Mouse (Mus musculus): ENCODE data around the gene Cbx7. TPM values are rescaled to one million over a fixed set of nuclear protein-coding genes. Genes with fewer than 3 reads are reported as not detected.

Cbx7 gene
- polyA plus RNA-seq (2015; fragmentation: Nextera tagmentation; extraction: Ambion mirVana): 2.6 and 3.3 TPM in 2 replicates

DNA sequence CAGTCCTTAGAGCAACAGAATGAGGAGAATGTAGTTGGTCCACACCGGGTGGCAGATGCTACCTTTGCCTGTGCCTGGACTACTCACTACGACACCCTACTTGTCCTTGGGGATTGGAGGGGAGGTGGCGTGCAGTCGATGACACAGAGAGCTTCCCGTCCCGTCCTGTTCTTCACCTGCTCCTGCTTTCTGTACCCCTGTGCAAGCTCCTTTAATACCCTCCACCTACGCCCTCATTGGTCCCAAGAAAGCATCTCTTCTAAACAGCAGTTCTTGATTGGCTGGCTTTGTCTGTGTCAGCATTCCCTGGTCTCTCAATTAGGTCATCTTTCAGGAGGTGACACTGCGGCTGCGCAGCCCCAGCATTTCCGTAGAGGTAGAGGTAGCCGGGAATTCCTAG lies at the start of gene Cbx7:
Gene Cbx7 (minus strand): TSS at position 180 of the 400 bp plus-strand sequence.

DNA sequence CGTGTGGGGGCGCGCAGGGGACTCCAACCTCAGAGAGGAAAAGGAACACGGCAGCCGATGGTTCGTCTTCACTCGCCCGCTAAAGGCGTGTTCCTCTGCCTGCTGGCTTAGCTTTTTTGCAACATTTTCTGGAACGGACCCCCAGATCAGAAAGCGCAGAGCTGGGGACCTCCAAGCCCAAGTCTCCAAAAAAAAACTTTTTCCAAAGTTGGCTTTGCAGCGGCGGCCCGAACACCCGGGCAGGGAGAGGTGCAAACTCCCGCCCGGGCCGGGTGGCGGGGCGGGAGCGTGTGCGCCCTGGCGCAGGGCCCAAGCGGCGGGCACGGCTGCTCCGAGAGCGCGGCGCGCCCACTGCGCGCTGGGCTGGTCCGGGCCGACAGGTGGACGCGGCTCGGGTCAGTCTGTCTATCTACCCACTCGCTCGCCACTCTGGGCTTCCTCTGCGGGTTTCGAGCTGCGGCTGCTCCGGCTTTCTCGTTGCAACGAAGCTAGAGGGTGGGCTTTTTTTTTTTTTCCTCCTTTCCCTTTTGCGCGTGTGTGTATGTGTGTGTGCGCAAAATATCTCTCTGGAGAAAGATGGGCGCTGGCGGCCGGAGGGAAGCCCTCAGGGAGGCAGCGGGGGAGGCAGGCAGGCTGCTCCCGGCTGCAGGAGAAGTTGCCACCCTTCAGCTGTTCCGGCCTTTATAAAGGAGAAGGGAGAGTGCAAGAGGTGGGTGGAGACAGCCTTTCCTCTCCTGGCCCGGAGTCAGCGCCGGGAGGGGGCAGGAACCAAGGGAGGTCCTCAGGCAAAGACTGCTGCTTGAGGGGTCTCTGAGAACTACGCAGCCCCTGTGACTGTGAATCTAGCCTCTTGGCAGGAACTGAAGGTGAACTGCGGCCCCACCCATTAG lies 43.6 kb upstream of the Cbx7 start, which contains the start of gene Pdgfb:
Gene Pdgfb (minus strand): TSS at position 657 of the 890 bp plus-strand sequence.

DNA sequence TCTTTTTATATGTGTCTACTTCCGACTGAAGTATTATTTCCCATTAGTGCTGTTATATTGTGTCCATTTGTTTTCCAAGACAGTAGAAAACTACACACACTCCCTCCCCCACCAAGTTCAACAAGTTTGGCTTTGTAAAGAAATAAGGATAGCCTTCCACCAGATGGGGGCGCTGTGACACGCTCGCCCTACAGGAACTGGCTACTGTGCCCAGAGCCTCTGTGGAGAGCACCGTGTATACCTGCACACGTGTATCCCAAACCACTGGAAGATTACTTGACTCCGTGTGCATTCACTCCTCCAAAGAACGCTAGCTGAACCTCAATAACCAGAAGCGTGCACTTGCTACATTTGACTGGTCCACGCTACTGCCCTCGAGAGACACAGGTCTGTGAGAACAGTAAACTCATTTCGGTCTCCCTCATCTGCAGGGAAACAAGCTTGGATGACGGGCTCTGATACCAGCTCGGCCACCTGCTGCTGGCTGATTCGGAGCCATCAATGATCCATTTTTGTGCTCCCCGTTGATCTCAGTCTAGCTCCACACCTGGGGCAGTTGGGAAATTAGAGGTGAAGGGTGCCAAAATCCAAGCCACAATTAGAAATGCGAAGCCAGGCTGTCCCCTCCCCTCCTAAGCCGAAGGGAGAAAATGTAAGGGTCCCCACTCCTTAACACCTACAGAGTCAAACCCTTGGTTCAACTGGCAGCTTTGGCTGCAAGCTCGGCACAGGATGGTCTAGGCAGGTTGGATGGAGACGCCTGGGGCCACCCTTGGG lies 79.3 kb downstream of the Cbx7 start, which contains the start of gene Apobec3:
Gene Apobec3 (plus strand): TSS at position 224 of the 777 bp plus-strand sequence.

Small RNA genes within 50 kb of the gene (microRNA-seq; reads per million reads assigned to microRNA genes)
- 3.1 reads per million, percentile 2 among the genes with 10 or more reads in this experiment for gene Mir7213

Other genes with a start within 250 kb of the Cbx7 start
- gene Sun2, start 228.6 kb downstream of the Cbx7 start, polyA plus RNA-seq (2015; fragmentation: Nextera tagmentation; extraction: Ambion mirVana): 5.7 and 6.0 TPM in 2 replicates
- 37.7 and 38.3 TPM in 2 replicates for gene Dnal4, start 193.3 kb downstream of the Cbx7 start, polyA plus RNA-seq (2015; fragmentation: Nextera tagmentation; extraction: Ambion mirVana)
- gene Nptxr, start 166.4 kb downstream of the Cbx7 start, polyA plus RNA-seq (2015; fragmentation: Nextera tagmentation; extraction: Ambion mirVana): 3.2 and 3.3 TPM in 2 replicates
- gene Npcd, start 136.9 kb downstream of the Cbx7 start, polyA plus RNA-seq (2015; fragmentation: Nextera tagmentation; extraction: Ambion mirVana): 0.22 and 0.82 TPM in 2 replicates
- 43.3 and 46.2 TPM in 2 replicates for gene Cbx6, start 136.4 kb downstream of the Cbx7 start, polyA plus RNA-seq (2015; fragmentation: Nextera tagmentation; extraction: Ambion mirVana)
- gene Apobec3, start 79.5 kb downstream of the Cbx7 start, polyA plus RNA-seq (2015; fragmentation: Nextera tagmentation; extraction: Ambion mirVana): 15.2 and 15.6 TPM in 2 replicates
- gene Pdgfb, start 43.9 kb upstream of the Cbx7 start, polyA plus RNA-seq (2015; fragmentation: Nextera tagmentation; extraction: Ambion mirVana): 1.6 and 1.8 TPM in 2 replicates
- 61.2 and 65.8 TPM in 2 replicates for gene Syngr1, start 120.2 kb upstream of the Cbx7 start, polyA plus RNA-seq (2015; fragmentation: Nextera tagmentation; extraction: Ambion mirVana)
- gene Rpl3, start 120.7 kb upstream of the Cbx7 start, polyA plus RNA-seq (2015; fragmentation: Nextera tagmentation; extraction: Ambion mirVana): 642 and 665 TPM in 2 replicates
- 16.2 and 16.7 TPM in 2 replicates for gene Tab1, start 162.0 kb upstream of the Cbx7 start, polyA plus RNA-seq (2015; fragmentation: Nextera tagmentation; extraction: Ambion mirVana)
- gene Mgat3, start 202.6 kb upstream of the Cbx7 start, polyA plus RNA-seq (2015; fragmentation: Nextera tagmentation; extraction: Ambion mirVana): 7.9 and 8.7 TPM in 2 replicates

Data from urinary bladder, postnatal 0 days (tissue).